Mouse (Mus musculus): ENCODE results near the gene Slc24a5. TPM values are rescaled to one million over a fixed set of nuclear protein-coding genes. Genes with fewer than 3 reads are reported as not detected.
"Not testable (repeated sequence)": the region's sequence is repeated elsewhere in the genome, so short reads cannot be mapped to it uniquely, and the experiment has no call there.

Slc24a5 gene
- polyA plus RNA-seq, 1 experiment: 0.04 TPM

DNA sequence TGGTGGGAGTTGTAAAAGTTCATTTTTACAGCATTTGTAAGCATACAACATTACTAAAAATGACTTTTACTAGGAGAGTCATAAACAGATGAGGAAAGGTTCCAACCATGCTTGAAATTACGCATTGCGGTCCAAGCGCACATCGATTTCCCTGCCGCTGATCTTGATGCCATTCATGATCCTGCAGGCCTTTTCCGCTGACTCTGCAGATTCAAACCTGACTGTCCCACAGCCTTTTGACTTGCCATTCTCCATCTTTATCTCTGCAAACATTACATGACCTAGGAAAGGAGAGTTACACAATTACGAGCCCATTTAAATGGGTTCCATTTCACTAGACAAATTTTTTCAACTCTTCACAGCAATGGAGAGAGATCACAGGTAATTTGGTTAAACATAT lies 20.8 kb downstream of the Slc24a5 start:
- Histone ChIP-seq H3ac (ENCODE audit: control insufficient read depth, insufficient read length, low read depth) (no peak overlapping the region), H3K79me2 (ENCODE audit: control insufficient read depth, insufficient read depth) (no peaks in the 10 kb centered on the region), H3K36me3 (ENCODE audit: control insufficient read depth, insufficient read depth) (peaks cover 71% of the 10 kb centered on the region), H3K4me3 (ENCODE audit: insufficient read depth, poor library complexity, severe bottlenecking) (no peak overlapping the region), H3K79me3 (ENCODE audit: low read depth) (no peaks in the 10 kb centered on the region), H3K27me3 (ENCODE audit: control insufficient read depth, insufficient read depth, insufficient read length) (no peaks in the 10 kb centered on the region)
- no peak for TF ChIP-seq FOSL1 (IDR thresholded peaks at IDR 0.05; ENCODE audit: insufficient read depth, low read length, poor library complexity, severe bottlenecking)
- TF ChIP-seq MAX (IDR thresholded peaks at IDR 0.05): no peak
- TF ChIP-seq MYOD1 (IDR thresholded peaks at IDR 0.05; ENCODE audit: control insufficient read depth, insufficient read length, low read depth): no peak
- no peak for TF ChIP-seq CEBPB (IDR thresholded peaks at IDR 0.05; ENCODE audit: low read depth)
- TF ChIP-seq MYOG (IDR thresholded peaks at IDR 0.05; ENCODE audit: control insufficient read depth, extremely low read depth, insufficient read length): no peak
- TF ChIP-seq USF1 (IDR thresholded peaks at IDR 0.05; ENCODE audit: low read depth): no peak
- TF ChIP-seq CTCF (IDR thresholded peaks at IDR 0.05; ENCODE audit: control insufficient read depth, insufficient read depth, insufficient read length): no peak

DNA sequence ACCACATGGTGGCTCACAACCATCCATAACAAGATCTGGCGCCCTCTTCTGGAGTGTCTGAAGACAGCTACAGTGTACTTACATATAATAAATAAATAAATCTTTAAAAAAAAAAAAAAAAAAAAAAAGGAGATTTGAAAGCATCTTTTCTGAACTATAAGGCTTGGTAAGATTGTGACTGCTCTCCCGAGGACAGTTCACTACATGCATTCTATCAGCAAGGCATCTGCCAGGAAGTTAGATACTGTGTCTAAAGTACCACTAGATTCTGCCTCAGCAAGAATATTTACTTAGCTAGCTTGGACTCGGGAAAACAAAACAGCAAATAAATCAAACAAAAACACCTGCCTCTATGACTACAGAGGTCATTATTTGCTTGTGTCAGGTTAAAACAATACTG lies 24.2 kb downstream of the Slc24a5 start:
- Histone ChIP-seq H3K79me2 (ENCODE audit: control insufficient read depth, insufficient read depth) (peaks cover 20% of the 10 kb centered on the region), H3K36me3 (ENCODE audit: control insufficient read depth, insufficient read depth) (peaks cover 80% of the 10 kb centered on the region)
- H3K4me3 ChIP-seq (ENCODE audit: insufficient read depth, poor library complexity, severe bottlenecking); H3K79me3 ChIP-seq (ENCODE audit: low read depth); H3K27me3 ChIP-seq (ENCODE audit: control insufficient read depth, insufficient read depth, insufficient read length); H3ac ChIP-seq (ENCODE audit: control insufficient read depth, insufficient read length, low read depth): not testable (repeated sequence)

DNA sequence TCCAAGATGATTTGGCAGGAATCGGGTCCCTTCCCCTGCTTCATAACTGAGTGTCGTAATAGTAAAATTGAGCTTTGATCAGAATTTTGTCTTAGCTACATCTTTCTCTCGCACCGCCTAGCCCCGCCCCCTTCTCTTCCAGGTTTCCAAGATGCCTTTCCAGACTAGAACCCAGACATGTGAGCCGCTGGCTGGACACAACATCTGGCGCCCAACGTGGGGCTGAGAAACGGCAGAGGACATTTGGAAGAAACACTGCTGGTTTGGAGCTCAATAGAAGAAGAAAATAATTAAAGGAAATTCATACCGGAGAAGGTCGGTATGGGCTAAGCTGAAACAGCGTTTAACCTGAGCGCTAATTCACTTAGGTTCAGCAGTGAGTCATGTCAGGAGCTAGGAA lies 36.6 kb downstream of the Slc24a5 start:
- peaks cover 36% of the 10 kb centered on the region for H3K79me3 ChIP-seq (ENCODE audit: low read depth)
- not testable (repeated sequence) for H3K4me3 ChIP-seq (ENCODE audit: insufficient read depth, poor library complexity, severe bottlenecking); H3ac ChIP-seq (ENCODE audit: control insufficient read depth, insufficient read length, low read depth); H3K27me3 ChIP-seq (ENCODE audit: control insufficient read depth, insufficient read depth, insufficient read length)
- H3K79me2 ChIP-seq (ENCODE audit: control insufficient read depth, insufficient read depth): peaks cover 47% of the 10 kb centered on the region
- peaks cover 89% of the 10 kb centered on the region for H3K36me3 ChIP-seq (ENCODE audit: control insufficient read depth, insufficient read depth)

GRCm38 (mm10) chr2:125106536-125106935 lies 38.6 kb downstream of the Slc24a5 start:
- H3ac ChIP-seq (ENCODE audit: control insufficient read depth, insufficient read length, low read depth); H3K27me3 ChIP-seq (ENCODE audit: control insufficient read depth, insufficient read depth, insufficient read length); H3K4me3 ChIP-seq (ENCODE audit: insufficient read depth, poor library complexity, severe bottlenecking): not testable (repeated sequence)
- peaks cover 90% of the 10 kb centered on the region for H3K36me3 ChIP-seq (ENCODE audit: control insufficient read depth, insufficient read depth)
- peaks cover 46% of the 10 kb centered on the region for H3K79me2 ChIP-seq (ENCODE audit: control insufficient read depth, insufficient read depth)
- peaks cover 35% of the 10 kb centered on the region for H3K79me3 ChIP-seq (ENCODE audit: low read depth)

- Histone ChIP-seq H3K27me3 (ENCODE audit: control insufficient read depth, insufficient read depth, insufficient read length) (no peaks in the 10 kb centered on the region), H3ac (ENCODE audit: control insufficient read depth, insufficient read length, low read depth) (no peak overlapping the region), H3K36me3 (ENCODE audit: control insufficient read depth, insufficient read depth) (peaks cover 43% of the 10 kb centered on the region), H3K4me3 (ENCODE audit: insufficient read depth, poor library complexity, severe bottlenecking) (no peak overlapping the region), H3K79me3 (ENCODE audit: low read depth) (peaks cover 83% of the 10 kb centered on the region), H3K79me2 (ENCODE audit: control insufficient read depth, insufficient read depth) (peaks cover 89% of the 10 kb centered on the region)
- no peak for TF ChIP-seq MAX (IDR thresholded peaks at IDR 0.05)
- no peak for TF ChIP-seq MYOG (IDR thresholded peaks at IDR 0.05; ENCODE audit: control insufficient read depth, extremely low read depth, insufficient read length)
- TF ChIP-seq CEBPB (IDR thresholded peaks at IDR 0.05; ENCODE audit: low read depth): no peak
- no peak for TF ChIP-seq FOSL1 (IDR thresholded peaks at IDR 0.05; ENCODE audit: insufficient read depth, low read length, poor library complexity, severe bottlenecking)
- no peak for TF ChIP-seq USF1 (IDR thresholded peaks at IDR 0.05; ENCODE audit: low read depth)
- no peak for TF ChIP-seq MYOD1 (IDR thresholded peaks at IDR 0.05; ENCODE audit: control insufficient read depth, insufficient read length, low read depth)
- no peak for TF ChIP-seq CTCF (IDR thresholded peaks at IDR 0.05; ENCODE audit: control insufficient read depth, insufficient read depth, insufficient read length)
These were observed 51.6 kb downstream of the Slc24a5 start for GRCm38 (mm10) chr2:125119381-125120110.

DNA sequence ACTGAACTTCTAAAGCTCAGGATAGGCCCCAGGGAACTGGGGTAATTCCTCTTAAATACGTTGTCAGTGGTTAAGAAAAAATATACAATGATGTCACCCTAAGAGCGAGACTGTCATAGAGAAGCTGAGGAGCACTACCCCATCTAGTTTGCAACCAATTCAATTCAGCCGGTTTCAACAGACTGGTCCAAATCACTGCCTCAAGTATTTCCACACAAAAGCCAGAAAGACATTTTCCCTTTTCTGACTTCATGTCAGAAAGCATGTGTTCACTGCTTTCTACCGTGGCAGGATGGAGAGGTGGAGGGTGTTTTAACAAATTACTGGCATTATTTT lies 54.3 kb downstream of the Slc24a5 start:
- H3K36me3 ChIP-seq (ENCODE audit: control insufficient read depth, insufficient read depth): peaks cover 15% of the 10 kb centered on the region
- no peak for TF ChIP-seq CEBPB (IDR thresholded peaks at IDR 0.05; ENCODE audit: low read depth)
- TF ChIP-seq MAX (IDR thresholded peaks at IDR 0.05): no peak
- no peak for TF ChIP-seq USF1 (IDR thresholded peaks at IDR 0.05; ENCODE audit: low read depth)
- TF ChIP-seq FOSL1 (IDR thresholded peaks at IDR 0.05; ENCODE audit: insufficient read depth, low read length, poor library complexity, severe bottlenecking): no peak
- no peak for TF ChIP-seq MYOG (IDR thresholded peaks at IDR 0.05; ENCODE audit: control insufficient read depth, extremely low read depth, insufficient read length)
- peaks cover 62% of the 10 kb centered on the region for H3K79me2 ChIP-seq (ENCODE audit: control insufficient read depth, insufficient read depth)

More for the DNA sequence above, 54.3 kb downstream of the Slc24a5 start:
- H3K79me3 ChIP-seq (ENCODE audit: low read depth): peaks cover 57% of the 10 kb centered on the region
- H3ac ChIP-seq (ENCODE audit: control insufficient read depth, insufficient read length, low read depth): peak overlapping the region; percentile 72
- H3K4me3 ChIP-seq (ENCODE audit: insufficient read depth, poor library complexity, severe bottlenecking): peak overlapping the region; percentile 80
- H3K27me3 ChIP-seq (ENCODE audit: control insufficient read depth, insufficient read depth, insufficient read length): no peaks in the 10 kb centered on the region

Data from C2C12 (cell line).